In the genomic region with DNA sequence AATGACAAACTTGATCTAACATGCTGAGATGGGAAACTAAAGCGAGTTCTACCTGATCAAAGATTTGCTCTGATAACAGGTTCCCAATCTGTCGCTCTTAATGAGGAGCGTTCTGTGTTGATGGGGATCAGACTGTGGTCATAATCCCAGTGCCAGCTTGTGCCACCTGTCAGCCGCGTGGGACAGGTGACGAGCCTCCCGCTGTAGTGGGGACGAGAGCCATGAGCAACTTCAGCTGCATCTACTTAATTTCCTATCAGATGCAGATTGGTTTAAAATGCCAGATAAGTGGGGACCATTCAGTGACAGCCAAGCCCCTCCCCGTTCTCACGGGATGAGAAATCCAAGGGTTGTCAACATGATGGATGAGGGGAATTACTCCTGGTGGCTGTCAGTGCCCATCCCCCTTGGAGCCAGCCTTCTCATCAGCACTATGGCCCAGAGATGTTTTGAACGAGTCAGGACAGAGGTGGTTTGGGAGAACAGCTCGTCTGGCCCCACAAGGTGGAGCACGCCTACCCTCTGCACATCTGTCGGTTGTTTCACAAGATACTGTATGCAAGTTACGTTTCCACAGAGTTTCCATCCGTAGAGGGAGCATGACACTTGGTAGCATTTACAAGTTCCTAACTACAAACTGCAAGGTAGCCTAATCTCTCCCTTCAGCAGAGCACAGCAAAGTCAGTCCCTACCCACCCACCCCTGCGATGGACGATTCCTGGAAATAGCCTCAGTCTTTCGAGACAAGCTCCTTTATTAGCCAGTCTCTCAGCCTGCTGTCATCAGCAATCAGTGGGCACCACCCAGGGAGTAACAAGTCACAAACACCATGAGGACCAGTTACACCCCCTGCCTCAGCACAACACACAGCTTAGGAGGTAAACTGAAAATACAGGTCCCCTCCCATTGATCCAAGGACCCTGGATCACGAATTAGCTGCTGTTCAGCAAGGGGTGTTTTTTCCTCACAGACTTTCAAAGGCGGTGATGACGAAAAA, we compare ENCODE assay signal across 10 mouse cellular contexts.
DNase-seq lines count a peak whose midpoint lies in the region; ATAC-seq lines count a peak whose summit lies in the region.
"Had no signal": no experiment of that assay in that cellular context is flagged by ENCODE, and none has a peak within 500 bp of the region (broad histone marks: within the 10 kb centered on the region; RNA-seq: fewer than 3 reads in every experiment).

No protein-coding gene starts in this region.

- H3K27me3 ChIP-seq in kidney, embryonic 15.5 days = 0 out of 2 replicates have a peak, but pooled peaks cover 4% of the 10 kb centered on the region
- H3K27me3 ChIP-seq in forebrain, embryonic 14.5 days (replicated peaks; ENCODE audit: control insufficient read depth, insufficient read depth, low read length) = no peaks in the 10 kb centered on the region
- H3K27me3 ChIP-seq in neural tube, embryonic 13.5 days = no peaks in the 10 kb centered on the region
- H3K27me3 ChIP-seq: limb, embryonic 15.5 days had no signal

- no peaks in the 10 kb centered on the region for H3K9me3 ChIP-seq in kidney, embryonic 15.5 days (replicated peaks)
- no peaks in the 10 kb centered on the region for H3K9me3 ChIP-seq in forebrain, embryonic 14.5 days (replicated peaks; ENCODE audit: control insufficient read depth, low read length)
- H3K9me3 ChIP-seq in neural tube, embryonic 13.5 days = no peaks in the 10 kb centered on the region
- H3K9me3 ChIP-seq: limb, embryonic 15.5 days had no signal

- ATAC-seq in kidney, embryonic 15.5 days (replicated peaks; ENCODE audit: low FRiP score) = peak; percentile 30; the same call in 1 of the 2 replicates
- peak; percentile 42; the same call in 1 of the 2 replicates for ATAC-seq in forebrain, embryonic 14.5 days
- ATAC-seq in neural tube, embryonic 13.5 days (ENCODE audit: low read depth) = peak; percentile 37; the same call in 1 of the 2 replicates

- no peak overlapping the region for H3K4me3 ChIP-seq in kidney, embryonic 15.5 days (replicated peaks)
- H3K4me3 ChIP-seq in forebrain, embryonic 14.5 days (ENCODE audit: low read depth, low read length) = no peak overlapping the region
- no peak overlapping the region for H3K4me3 ChIP-seq in neural tube, embryonic 13.5 days
- H3K4me3 ChIP-seq: limb, embryonic 15.5 days had no signal

- WGBS in kidney, embryonic 15.5 days = 38% methylated on average over 22 of the region's 22 CpGs
- WGBS in forebrain, embryonic 14.5 days = 58% methylated on average over 22 of the region's 22 CpGs
- 29% methylated on average over 22 of the region's 22 CpGs for WGBS in neural tube, embryonic 13.5 days

- H3K4me2 ChIP-seq in kidney, embryonic 15.5 days = no peak overlapping the region
- no peak overlapping the region for H3K4me2 ChIP-seq in forebrain, embryonic 14.5 days (ENCODE audit: low read length)
- peak overlapping the region; percentile 26 for H3K4me2 ChIP-seq in neural tube, embryonic 13.5 days
- H3K4me2 ChIP-seq: limb, embryonic 15.5 days had no signal

- no peak overlapping the region for H3K9ac ChIP-seq in kidney, embryonic 15.5 days
- no peak overlapping the region for H3K9ac ChIP-seq in forebrain, embryonic 14.5 days (ENCODE audit: low read length)
- H3K9ac ChIP-seq in neural tube, embryonic 13.5 days = no peak overlapping the region
- H3K9ac ChIP-seq: limb, embryonic 15.5 days had no signal

- no peak overlapping the region for H3K27ac ChIP-seq in kidney, embryonic 15.5 days
- no peak overlapping the region for H3K27ac ChIP-seq in forebrain, embryonic 14.5 days (ENCODE audit: low read depth, low read length)
- no peak overlapping the region for H3K27ac ChIP-seq in neural tube, embryonic 13.5 days (replicated peaks)
- H3K27ac ChIP-seq: limb, embryonic 15.5 days had no signal

- DNase-seq in cerebellum, postnatal 14 days = peak; percentile 31 to 37
- no peak for DNase-seq in cerebellum, adult 9-10 months
- DNase-seq in kidney, postnatal 36 days = no peak
- DNase-seq in forebrain, embryonic 14.5 days (ENCODE audit: low spot score) = no peak
- no peak for DNase-seq in frontal cortex, adult 2 months (ENCODE audit: extremely low spot score in 1 of 2, low spot score in 1 of 2)
- no peak for DNase-seq in spleen, adult 18-20 months
- DNase-seq: kidney, adult 11 months had no signal

- peaks cover 21% of the 10 kb centered on the region for H3K4me1 ChIP-seq in kidney, embryonic 15.5 days
- H3K4me1 ChIP-seq in forebrain, embryonic 14.5 days (ENCODE audit: control insufficient read depth, insufficient read depth, low read length) = no peaks in the 10 kb centered on the region; the same call in 1 of the 2 replicates
- H3K4me1 ChIP-seq in neural tube, embryonic 13.5 days (replicated peaks) = peaks cover 35% of the 10 kb centered on the region

- no peaks in the 10 kb centered on the region for H3K36me3 ChIP-seq in kidney, embryonic 15.5 days
- H3K36me3 ChIP-seq in forebrain, embryonic 14.5 days (ENCODE audit: control insufficient read depth, insufficient read depth, low read length) = no peaks in the 10 kb centered on the region
- no peaks in the 10 kb centered on the region for H3K36me3 ChIP-seq in neural tube, embryonic 13.5 days
- H3K36me3 ChIP-seq: limb, embryonic 15.5 days had no signal

Comparison
In these comparisons a context has a peak if more than half of its experiments do, and no peak if none do; other contexts are left out.
1. DNase-seq: peak in cerebellum, postnatal 14 days (2 of 2); none in cerebellum, adult 9-10 months (single experiment), kidney, postnatal 36 days (0 of 2), forebrain, embryonic 14.5 days (single experiment), frontal cortex, adult 2 months (0 of 2) and spleen, adult 18-20 months (0 of 2).
2. Peak in every context shown above with its lines, with median percentiles within 50 percentile points of each other: ATAC-seq.